ENCODE assay signal across 16 mouse cellular contexts in the genomic region with DNA sequence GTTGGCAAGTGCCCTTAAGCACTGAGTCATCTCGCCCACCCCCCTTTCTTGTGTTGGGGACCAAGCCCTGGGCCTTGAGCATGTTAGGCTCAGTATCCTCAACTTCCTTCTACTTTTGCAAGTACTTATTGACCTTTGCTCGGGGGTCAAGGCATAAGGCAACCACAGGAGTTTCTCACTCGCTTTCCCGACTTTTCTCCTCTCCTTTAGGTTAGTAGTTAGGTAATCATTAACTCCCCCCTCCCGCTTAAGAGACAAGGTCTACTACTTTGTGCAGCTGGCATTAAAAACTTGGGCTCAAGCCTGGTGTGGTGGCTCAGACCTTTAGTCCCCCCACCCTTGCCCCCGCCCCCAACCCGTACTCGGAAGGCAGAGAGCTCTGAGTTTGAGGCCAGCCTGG. TPM values are rescaled to one million over a fixed set of nuclear protein-coding genes. Genes with fewer than 3 reads are reported as not detected.
A peak's percentile ranks its signal among the peaks of the same experiment; 100 is the strongest.
DNase-seq lines count a peak whose midpoint lies in the region; ATAC-seq and TF ChIP-seq lines count a peak whose summit lies in the region.
"Had no signal": no experiment of that assay in that cellular context is flagged by ENCODE, and none has a peak within 500 bp of the region (broad histone marks: within the 10 kb centered on the region; RNA-seq: fewer than 3 reads in every experiment).

No protein-coding gene starts in this region.

- H3K36me3 ChIP-seq in liver, adult 2 months (ENCODE audit: control insufficient read depth, insufficient read depth, low read length), result no peaks in the 10 kb centered on the region
- H3K36me3 ChIP-seq in stomach, embryonic 15.5 days, result no peaks in the 10 kb centered on the region
- no peaks in the 10 kb centered on the region for H3K36me3 ChIP-seq in stomach, postnatal 0 days (ENCODE audit: control insufficient read depth, insufficient read depth, low read length)
- H3K36me3 ChIP-seq: limb, embryonic 13.5 days; midbrain, embryonic 13.5 days had no signal

- H3K4me1 ChIP-seq in liver, adult 2 months (ENCODE audit: control insufficient read depth, insufficient read depth, low read length), result peaks cover 6% of the 10 kb centered on the region
- H3K4me1 ChIP-seq in stomach, embryonic 15.5 days, result peaks cover 4% of the 10 kb centered on the region; the same call in 1 of the 2 replicates
- H3K4me1 ChIP-seq in stomach, postnatal 0 days (replicated peaks; ENCODE audit: control insufficient read depth, insufficient read depth), result 0 out of 2 replicates have a peak, but pooled peaks cover 6% of the 10 kb centered on the region

- no peak for TF ChIP-seq POLR2A in liver, adult 2 months (IDR thresholded peaks at IDR 0.05; ENCODE audit: extremely low read depth, insufficient read depth, low read length)

- whole genome bisulfite sequencing in liver, adult 2 months, result 28% methylated on average over 8 of the region's 8 CpGs
- 60% methylated on average over 8 of the region's 8 CpGs for WGBS in stomach, embryonic 15.5 days
- WGBS in stomach, postnatal 0 days, result 52% methylated on average over 8 of the region's 8 CpGs

- no peaks in the 10 kb centered on the region for H3K79me2 ChIP-seq in liver, adult 2 months (ENCODE audit: control insufficient read depth, insufficient read depth, low read length)

- no peak overlapping the region for H3K4me3 ChIP-seq in liver, adult 2 months (ENCODE audit: insufficient read depth, low read depth, low read length)
- H3K4me3 ChIP-seq in stomach, embryonic 15.5 days (replicated peaks), result no peak overlapping the region
- H3K4me3 ChIP-seq in stomach, postnatal 0 days (ENCODE audit: low read depth, low read length), result no peak overlapping the region
- H3K4me3 ChIP-seq: limb, embryonic 13.5 days; midbrain, embryonic 13.5 days had no signal

- TF ChIP-seq EP300 in stomach, postnatal 0 days (optimal IDR thresholded peaks at IDR 0.05), result no peak

- no peak overlapping the region for H3K27ac ChIP-seq in liver, adult 2 months (replicated peaks; ENCODE audit: insufficient read depth, low read depth, low read length)
- peak overlapping the region; percentile 61 for H3K27ac ChIP-seq in stomach, embryonic 15.5 days
- H3K27ac ChIP-seq in stomach, postnatal 0 days (replicated peaks), result no peak overlapping the region
- H3K27ac ChIP-seq: limb, embryonic 13.5 days; midbrain, embryonic 13.5 days had no signal

- TF ChIP-seq CTCF in liver, adult 2 months (IDR thresholded peaks at IDR 0.05; ENCODE audit: low read depth, low read length), result no peak
- TF ChIP-seq CTCF in stomach, postnatal 0 days (IDR thresholded peaks at IDR 0.05; ENCODE audit: low read depth), result no peak

- no peaks in the 10 kb centered on the region for H3K9me3 ChIP-seq in stomach, embryonic 15.5 days
- no peaks in the 10 kb centered on the region for H3K9me3 ChIP-seq in stomach, postnatal 0 days (ENCODE audit: control insufficient read depth, low read length)
- H3K9me3 ChIP-seq: limb, embryonic 13.5 days; midbrain, embryonic 13.5 days had no signal

- peak; percentile 30; the same call in 1 of the 2 replicates for ATAC-seq in stomach, embryonic 15.5 days (ENCODE audit: insufficient read depth, low FRiP score, low read depth)
- ATAC-seq in stomach, postnatal 0 days (ENCODE audit: low FRiP score, low TSS enrichment), result no peak
- ATAC-seq: forebrain, embryonic 14.5 days; midbrain, embryonic 13.5 days had no signal

- no peaks in the 10 kb centered on the region for H3K27me3 ChIP-seq in liver, adult 2 months (ENCODE audit: control insufficient read depth, insufficient read depth, low read length)
- no peaks in the 10 kb centered on the region for H3K27me3 ChIP-seq in stomach, embryonic 15.5 days (replicated peaks)
- no peaks in the 10 kb centered on the region for H3K27me3 ChIP-seq in stomach, postnatal 0 days (ENCODE audit: control insufficient read depth, insufficient read depth, low read length)
- H3K27me3 ChIP-seq: limb, embryonic 13.5 days had no signal

- H3K9ac ChIP-seq in liver, adult 2 months (ENCODE audit: low read depth, low read length), result no peak overlapping the region
- no peak overlapping the region for H3K9ac ChIP-seq in stomach, embryonic 15.5 days
- no peak overlapping the region for H3K9ac ChIP-seq in stomach, postnatal 0 days (ENCODE audit: low read length)
- H3K9ac ChIP-seq: limb, embryonic 13.5 days; midbrain, embryonic 13.5 days had no signal

- H3K4me2 ChIP-seq in stomach, embryonic 15.5 days, result no peak overlapping the region
- no peak overlapping the region for H3K4me2 ChIP-seq in stomach, postnatal 0 days (replicated peaks; ENCODE audit: low read depth)
- H3K4me2 ChIP-seq: limb, embryonic 13.5 days; midbrain, embryonic 13.5 days had no signal

- DNase-seq in liver, adult 2 months (ENCODE audit: extremely low read depth, low read depth, low spot score), result peak; percentile 80
- no peak for DNase-seq in liver
- DNase-seq in stomach, postnatal 0 days (ENCODE audit: low spot score), result no peak
- peak; percentile 56 for DNase-seq in kidney, postnatal 10 days
- DNase-seq in yolk sac, embryonic 10.5 days (ENCODE audit: low spot score), result peak; percentile 84
- DNase-seq in gastrocnemius, postnatal 10 days, result no peak
- DNase-seq in adrenal gland, adult 8-10 months, result no peak
- DNase-seq: adrenal gland, postnatal 10 days; cerebellum, adult 11-12 months; cerebellum, postnatal 36 days; heart, adult 11 months; right cerebral cortex, postnatal 14 days had no signal

RNA-seq across cellular contexts. Expression of gene Sesn2, which starts 7.8 kb away (rescaled TPM):
- total RNA-seq in liver, adult 2 months (2014; rRNA removed), result 2.7 and 3.6 TPM in 2 replicates
- polyA plus RNA-seq in liver, adult 2 months (2012; rRNA removed), result 5.5 and 6.0 TPM in 2 replicates
- polyA plus RNA-seq in stomach, embryonic 15.5 days (2015; fragmentation: Nextera tagmentation; extraction: Ambion mirVana), result 14.2 TPM in 2 replicates
- polyA plus RNA-seq in stomach, postnatal 0 days (2015; fragmentation: Nextera tagmentation; extraction: Ambion mirVana), result 7.6 and 8.2 TPM in 2 replicates
- total RNA-seq in gastrocnemius, postnatal 10 days (2021), result 1 to 10 TPM; 2.2 to 2.6 TPM
- 10 to 100 TPM; 13.4 to 16.2 (median 14.4) TPM for total RNA-seq in adrenal gland, adult 8-10 months (2022)

RNA-seq across cellular contexts. Expression of gene Atpif1, which starts 15.4 kb away (rescaled TPM):
- total RNA-seq in liver, adult 2 months (2014; rRNA removed), result 59.5 and 87.1 TPM in 2 replicates
- polyA plus RNA-seq in liver, adult 2 months (2012; rRNA removed), result 25.9 and 26.2 TPM in 2 replicates
- polyA plus RNA-seq in stomach, embryonic 15.5 days (2015; fragmentation: Nextera tagmentation; extraction: Ambion mirVana), result 1,135 and 1,340 TPM in 2 replicates
- polyA plus RNA-seq in stomach, postnatal 0 days (2015; fragmentation: Nextera tagmentation; extraction: Ambion mirVana), result 1,179 and 1,213 TPM in 2 replicates
- 100 to 1,000 TPM; 115 to 139 TPM for total RNA-seq in gastrocnemius, postnatal 10 days (2021)
- 100 to 1,000 TPM; 275 to 400 (median 333) TPM for total RNA-seq in adrenal gland, adult 8-10 months (2022)

RNA-seq across cellular contexts. Expression of gene Dnajc8, which starts 17.3 kb away (rescaled TPM):
- 17.0 and 26.1 TPM in 2 replicates for total RNA-seq in liver, adult 2 months (2014; rRNA removed)
- polyA plus RNA-seq in liver, adult 2 months (2012; rRNA removed), result 9.7 and 10.4 TPM in 2 replicates
- 140 and 147 TPM in 2 replicates for polyA plus RNA-seq in stomach, embryonic 15.5 days (2015; fragmentation: Nextera tagmentation; extraction: Ambion mirVana)
- polyA plus RNA-seq in stomach, postnatal 0 days (2015; fragmentation: Nextera tagmentation; extraction: Ambion mirVana), result 103 and 116 TPM in 2 replicates
- 10 to 100 TPM; 70.0 to 74.9 TPM for total RNA-seq in gastrocnemius, postnatal 10 days (2021)
- 100 to 1,000 TPM in 2 of 4 experiments, 10 to 100 TPM in 2; 92.6 to 121 (median 106) TPM for total RNA-seq in adrenal gland, adult 8-10 months (2022)

RNA-seq across cellular contexts. Expression of gene Ptafr, which starts 45.8 kb away (rescaled TPM):
- total RNA-seq in liver, adult 2 months (2014; rRNA removed), result 1.0 and 1.3 TPM in 2 replicates
- polyA plus RNA-seq in liver, adult 2 months (2012; rRNA removed), result 0.73 and 1.0 TPM in 2 replicates
- polyA plus RNA-seq in stomach, embryonic 15.5 days (2015; fragmentation: Nextera tagmentation; extraction: Ambion mirVana), result 1.5 and 1.7 TPM in 2 replicates
- polyA plus RNA-seq in stomach, postnatal 0 days (2015; fragmentation: Nextera tagmentation; extraction: Ambion mirVana), result 0.88 and 0.90 TPM in 2 replicates
- 1 to 10 TPM; 2.0 to 2.8 TPM for total RNA-seq in gastrocnemius, postnatal 10 days (2021)
- total RNA-seq in adrenal gland, adult 8-10 months (2022), result 1 to 10 TPM; 1.6 to 6.1 (median 3.8) TPM

RNA-seq across cellular contexts. Expression of gene Med18, which starts 54.3 kb away (rescaled TPM):
- total RNA-seq in liver, adult 2 months (2014; rRNA removed), result 3.8 TPM in 2 replicates
- 1.0 and 1.4 TPM in 2 replicates for polyA plus RNA-seq in liver, adult 2 months (2012; rRNA removed)
- polyA plus RNA-seq in stomach, embryonic 15.5 days (2015; fragmentation: Nextera tagmentation; extraction: Ambion mirVana), result 22.0 and 23.4 TPM in 2 replicates
- 12.2 and 13.6 TPM in 2 replicates for polyA plus RNA-seq in stomach, postnatal 0 days (2015; fragmentation: Nextera tagmentation; extraction: Ambion mirVana)
- total RNA-seq in gastrocnemius, postnatal 10 days (2021), result 1 to 10 TPM; 5.1 to 6.5 TPM
- 10 to 100 TPM in 1 of 4 experiments, 1 to 10 TPM in 3; 7.7 to 11.0 (median 9.6) TPM for total RNA-seq in adrenal gland, adult 8-10 months (2022)

Comparison
In these comparisons a context has a peak if more than half of its experiments do, and no peak if none do; other contexts are left out.
1. DNase-seq: peak in liver, adult 2 months (single experiment), kidney, postnatal 10 days (single experiment) and yolk sac, embryonic 10.5 days (single experiment); none in liver (single experiment), stomach, postnatal 0 days (single experiment), gastrocnemius, postnatal 10 days (single experiment) and adrenal gland, adult 8-10 months (single experiment).